Mouse (Mus musculus) testis, adult 2 months (tissue): Measurements from ENCODE around the gene Tex2.

Experiments used
- CTCF ChIP-seq: fragments of 200-500 bp; IDR thresholded peaks from 2 replicates; pipeline ENCODE4 v1.5.1; 2012; ENCODE audit warnings: low read depth, mild to moderate bottlenecking, inconsistent platforms, low read length, moderate library complexity; ENCODE audit not compliant: control insufficient read depth, insufficient read depth, insufficient replicate concordance
- POLR2A ChIP-seq: fragments of 200-500 bp; IDR thresholded peaks from 2 replicates; pipeline ENCODE4 v1.6.1; 2012; ENCODE audit warnings: low read depth, mild to moderate bottlenecking, inconsistent platforms, low read length, moderate library complexity; ENCODE audit not compliant: control insufficient read depth

GRCm38 (mm10) chr11:106580468-106580867 is 32.8 kb downstream of the Tex2 start:
- TF ChIP-seq CTCF (no peak), POLR2A (no peak)
